Mouse (Mus musculus) small intestine, adult 2 months (tissue): ENCODE data around the gene Slc25a47.
A peak's percentile ranks its signal among the peaks of the same experiment; 100 is the strongest.

Experiments
- CTCF ChIP-seq: fragments of 200-500 bp; IDR thresholded peaks from 2 replicates; pipeline ENCODE4 v1.5.1; 2012; ENCODE audit warnings: low read depth, mild to moderate bottlenecking, control low read depth, inconsistent platforms, low read length, moderate library complexity, mixed read lengths; ENCODE audit not compliant: insufficient replicate concordance, insufficient read length; ENCODE audit errors: extremely low read depth
- POLR2A ChIP-seq: fragments of 200-500 bp; IDR thresholded peaks from 2 replicates; pipeline ENCODE4 v1.6.1; 2012; ENCODE audit warnings: low read depth, mild to moderate bottlenecking, control low read depth, inconsistent platforms, low read length, moderate library complexity

DNA sequence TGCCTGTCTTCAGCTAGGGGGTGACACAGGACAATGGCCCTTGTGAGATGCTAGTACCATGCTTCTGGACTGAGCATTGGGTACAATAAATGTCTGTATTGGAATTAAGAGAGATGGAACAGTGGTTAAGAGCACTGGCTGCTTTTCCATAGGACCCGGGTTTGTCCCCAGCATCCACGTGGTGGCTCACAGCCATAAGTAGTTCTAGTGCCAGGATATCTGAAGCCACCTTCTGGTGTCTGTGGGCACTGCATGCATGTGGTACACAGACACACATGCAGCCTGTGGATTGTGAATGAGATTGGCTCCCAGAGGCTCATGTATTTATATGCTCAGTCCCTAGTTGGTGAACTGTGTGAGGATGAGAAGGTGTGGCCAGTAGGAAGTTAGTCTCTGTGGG is 33.7 kb downstream of the Slc25a47 start:
- TF ChIP-seq CTCF (peak; percentile 31; the same call in 1 of the 2 replicates), POLR2A (no peak)
